Mouse (Mus musculus) midbrain, embryonic 12.5 days (tissue): ENCODE data around the gene Pmepa1. TPM values are rescaled to one million over a fixed set of nuclear protein-coding genes. Genes with fewer than 3 reads are reported as not detected.
A peak's percentile ranks its signal among the peaks of the same experiment; 100 is the strongest.

Experiments
- ATAC-seq: fragments of 200-750 bp; cut with Nextera tagmentation; 2 replicates; pipeline ENCODE4 v1.8.0; 2017; ENCODE audit warnings: low read depth, moderate TSS enrichment, moderate library complexity; ENCODE audit not compliant: low FRiP score
- H3K27ac ChIP-seq: fragments of 300-500 bp; sonication (generic); replicated peaks from 2 replicates; pipeline ENCODE4 v1.5.1; 2016; ENCODE audit warnings: mild to moderate bottlenecking
- H3K27me3 ChIP-seq: fragments of 300-500 bp; sonication (generic); 2 replicates; pipeline ENCODE4 v1.6.1; 2016; ENCODE audit warnings: mild to moderate bottlenecking
- H3K36me3 ChIP-seq: fragments of 300-500 bp; sonication (generic); 2 replicates; pipeline ENCODE4 v1.6.1; 2016
- H3K4me1 ChIP-seq: fragments of 300-500 bp; sonication (generic); 2 replicates; pipeline ENCODE4 v1.6.1; 2016
- H3K4me2 ChIP-seq: fragments of 300-500 bp; sonication (generic); replicated peaks from 2 replicates; pipeline ENCODE4 v1.6.1; 2016; ENCODE audit warnings: mild to moderate bottlenecking, moderate library complexity
- H3K4me3 ChIP-seq: fragments of 300-500 bp; sonication (generic); 2 replicates; pipeline ENCODE4 v1.5.1; 2016; ENCODE audit warnings: mild to moderate bottlenecking
- H3K9ac ChIP-seq: fragments of 300-500 bp; sonication (generic); replicated peaks from 2 replicates; pipeline ENCODE4 v1.6.1; 2016; ENCODE audit warnings: mild to moderate bottlenecking, moderate library complexity
- H3K9me3 ChIP-seq: fragments of 300-500 bp; sonication (generic); 2 replicates; pipeline ENCODE4 v1.6.1; 2016; ENCODE audit warnings: mild to moderate bottlenecking
- WGBS: fragments of 180-500 bp; shearing (Covaris S2); methylation state at CpG from one replicate; pipeline ENCODE4 v1.1.7; 2016; 5-methylcytosine and 5-hydroxymethylcytosine counted together
- polyA plus RNA-seq: library from polyadenylated mRNA; unstranded; fragments of >200 nt; fragmentation: Nextera tagmentation; extraction: Ambion mirVana; gene quantifications from 2 replicates; pipeline ENCODE4 v1.2.1, GENCODE M21; 2016

Pmepa1 gene
- 4.6 and 4.8 TPM in 2 replicates for polyA plus RNA-seq

DNA sequence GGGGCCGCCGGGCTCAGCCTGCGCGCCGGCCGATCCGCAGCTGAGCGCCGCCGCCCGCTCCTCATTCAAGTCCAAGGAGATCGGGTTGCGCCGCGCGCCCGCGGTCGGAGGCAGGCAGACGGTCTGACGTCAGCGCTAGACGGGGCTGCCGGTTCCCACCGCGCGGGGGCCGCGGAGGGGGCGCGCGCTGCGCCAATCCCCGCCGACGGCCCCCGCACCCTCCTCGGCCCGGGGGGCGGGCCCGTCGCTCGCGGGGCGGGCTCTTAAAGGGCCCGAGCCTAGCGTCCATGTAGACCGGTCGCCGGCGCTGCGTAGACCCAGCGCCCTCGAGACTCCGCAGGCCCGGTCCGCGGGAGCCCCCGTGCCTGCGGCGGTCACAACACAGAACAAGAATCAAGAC lies at the start of gene Pmepa1:
Gene Pmepa1 (minus strand): TSS at position 125 of the 400 bp plus-strand sequence.
- WGBS: 0% methylated on average over 36 of the region's 61 CpGs
- Histone ChIP-seq H3K27me3 (peaks cover 51% of the 10 kb centered on the region), H3K9ac (peak within 1 kb of the TSS; percentile 97), H3K27ac (peak within 1 kb of the TSS; percentile 81), H3K9me3 (no peaks in the 10 kb centered on the region), H3K36me3 (no peaks in the 10 kb centered on the region), H3K4me2 (peak within 1 kb of the TSS; percentile 80), H3K4me1 (peaks cover 42% of the 10 kb centered on the region), H3K4me3 (peak within 1 kb of the TSS; percentile 93)
- ATAC-seq: peak; percentile 95

DNA sequence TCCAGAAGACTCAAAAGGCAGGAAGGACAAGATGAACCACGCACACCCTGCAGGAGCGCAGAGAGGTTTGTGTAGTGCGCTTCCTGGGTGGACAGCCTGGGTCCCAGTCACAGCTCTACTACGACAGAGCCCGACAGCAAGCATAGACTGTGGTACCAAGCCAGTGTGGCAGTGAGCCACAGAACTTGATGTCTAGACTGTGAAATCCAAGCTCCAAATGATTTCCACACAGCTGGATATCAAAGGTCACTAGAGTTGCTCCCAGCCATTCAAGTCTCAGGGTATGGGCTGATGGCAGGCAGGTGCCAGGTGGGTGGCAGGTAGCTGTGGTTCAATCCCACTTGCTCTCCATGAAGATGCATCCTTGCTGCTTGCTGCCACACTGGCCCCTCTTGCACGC lies 45.4 kb upstream of the Pmepa1 start:
- Histone ChIP-seq H3K4me1 (no peaks in the 10 kb centered on the region), H3K4me2 (no peak overlapping the region), H3K4me3 (no peak overlapping the region), H3K27me3 (no peaks in the 10 kb centered on the region), H3K9me3 (no peaks in the 10 kb centered on the region), H3K36me3 (no peaks in the 10 kb centered on the region), H3K9ac (no peak overlapping the region), H3K27ac (no peak overlapping the region)
- 92% methylated on average over 6 of the region's 6 CpGs for WGBS
- no peak for ATAC-seq

DNA sequence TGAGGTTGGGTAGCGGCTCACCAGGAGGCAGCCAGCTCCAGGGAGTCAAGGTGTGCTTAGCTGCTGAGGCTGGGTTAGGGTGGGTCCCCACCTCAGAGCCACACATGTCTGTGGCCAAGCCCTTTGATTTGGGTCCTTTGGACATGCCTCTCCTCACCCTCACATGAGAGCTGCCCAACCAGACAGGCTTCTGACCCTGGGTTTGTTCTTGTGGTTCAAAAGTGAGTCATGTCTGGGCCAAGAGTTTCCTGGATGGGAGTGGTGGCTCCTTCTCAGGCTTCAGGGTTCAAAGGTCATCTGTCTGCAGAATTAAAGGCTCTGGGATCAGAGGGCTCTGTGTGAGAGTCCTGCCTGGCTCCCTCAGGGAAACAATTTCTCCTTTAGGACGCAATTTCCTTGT lies 44.9 kb upstream of the Pmepa1 start:
- no peak overlapping the region for H3K4me2 ChIP-seq
- H3K27ac ChIP-seq: no peak overlapping the region
- 79% methylated on average over 2 of the region's 2 CpGs for WGBS
- no peak overlapping the region for H3K9ac ChIP-seq
- H3K9me3 ChIP-seq: no peaks in the 10 kb centered on the region
- no peaks in the 10 kb centered on the region for H3K36me3 ChIP-seq
- H3K4me3 ChIP-seq: no peak overlapping the region
- H3K27me3 ChIP-seq: no peaks in the 10 kb centered on the region
- ATAC-seq: no peak
- H3K4me1 ChIP-seq: no peaks in the 10 kb centered on the region

DNA sequence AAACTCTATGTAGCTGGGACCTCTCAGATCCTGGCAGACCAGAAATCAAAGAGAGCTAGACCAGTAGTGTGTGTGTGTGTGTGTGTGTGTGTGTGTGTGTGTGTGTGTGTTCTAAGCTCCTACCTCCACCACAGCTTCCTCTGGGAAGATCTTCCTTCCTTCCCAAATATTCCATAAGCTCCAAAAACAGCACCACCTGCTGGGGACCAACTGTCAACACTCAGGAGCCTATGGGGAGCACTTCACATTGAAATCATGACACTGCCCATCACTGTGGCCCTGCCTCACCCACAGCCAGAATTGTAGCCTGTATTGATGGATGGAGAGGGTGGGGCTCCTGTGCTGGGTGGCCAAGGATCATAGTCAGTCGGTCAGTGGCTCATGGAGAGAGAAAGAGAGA lies 38.0 kb upstream of the Pmepa1 start:
- WGBS: no CpG with 5 or more reads among the region's 1 CpGs
- Histone ChIP-seq H3K4me3 (no peak overlapping the region), H3K36me3 (no peaks in the 10 kb centered on the region), H3K27me3 (peaks cover 4% of the 10 kb centered on the region; the same call in 1 of the 2 replicates), H3K9me3 (no peaks in the 10 kb centered on the region), H3K4me2 (no peak overlapping the region), H3K27ac (no peak overlapping the region), H3K4me1 (no peaks in the 10 kb centered on the region), H3K9ac (no peak overlapping the region)
- no peak for ATAC-seq

DNA sequence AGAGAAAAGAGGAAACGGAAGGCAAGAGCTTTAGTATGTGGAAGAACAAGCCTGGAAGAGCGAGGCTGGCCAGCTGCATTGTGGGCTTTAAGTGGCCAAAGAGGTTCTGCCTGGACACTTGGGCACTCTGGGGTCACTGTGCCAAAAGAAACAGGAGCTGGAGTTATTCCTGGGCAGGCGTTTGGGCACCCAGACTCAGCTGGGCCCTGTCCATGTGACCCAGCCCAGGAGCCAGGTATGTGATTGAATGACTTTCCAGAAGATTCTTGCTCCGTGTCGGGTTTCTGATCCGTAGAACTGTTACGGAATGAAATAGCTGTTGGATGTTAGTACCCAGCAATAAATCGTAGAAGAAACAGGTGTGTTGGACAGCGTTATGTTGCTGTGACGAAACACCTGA lies 32.2 kb upstream of the Pmepa1 start:
- ATAC-seq: no peak
- Histone ChIP-seq H3K36me3 (no peaks in the 10 kb centered on the region), H3K9ac (no peak overlapping the region), H3K4me1 (peaks cover 16% of the 10 kb centered on the region), H3K9me3 (no peaks in the 10 kb centered on the region), H3K27ac (no peak overlapping the region), H3K4me3 (no peak overlapping the region), H3K4me2 (no peak overlapping the region), H3K27me3 (peaks cover 31% of the 10 kb centered on the region)
- WGBS: 92% methylated on average over 10 of the region's 10 CpGs

DNA sequence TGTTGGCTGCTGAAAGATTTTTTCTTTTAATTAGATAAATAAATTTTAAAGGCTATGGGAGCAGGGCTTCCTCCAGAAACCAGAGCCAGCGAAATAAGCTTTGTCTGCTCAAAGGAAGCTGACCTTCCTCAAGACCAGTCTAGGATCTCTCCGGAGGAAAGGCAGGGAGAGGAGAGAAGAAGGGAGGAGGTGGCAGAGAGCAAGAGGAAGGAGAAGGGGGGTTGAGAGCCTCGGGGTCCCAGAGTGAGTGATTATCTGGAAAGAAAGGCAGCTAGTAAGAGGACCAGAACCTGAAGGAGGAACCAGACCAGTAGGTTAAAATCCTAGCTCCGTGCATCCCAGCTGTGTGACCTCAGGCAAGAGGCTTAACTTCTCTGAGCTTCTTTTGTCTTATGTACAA lies 31.7 kb upstream of the Pmepa1 start:
- 0 out of 2 replicates have a peak overlapping the region, but pooled peaks have one; percentile 10 for H3K4me3 ChIP-seq
- peak overlapping the region; percentile 33 for H3K4me2 ChIP-seq
- 14% methylated on average over 4 of the region's 4 CpGs for WGBS
- peak; percentile 32 for ATAC-seq
- no peak overlapping the region; the same call in 1 of the 2 replicates for H3K27ac ChIP-seq
- H3K4me1 ChIP-seq: peaks cover 16% of the 10 kb centered on the region
- peaks cover 31% of the 10 kb centered on the region for H3K27me3 ChIP-seq
- no peaks in the 10 kb centered on the region for H3K9me3 ChIP-seq
- H3K36me3 ChIP-seq: no peaks in the 10 kb centered on the region
- no peak overlapping the region for H3K9ac ChIP-seq

DNA sequence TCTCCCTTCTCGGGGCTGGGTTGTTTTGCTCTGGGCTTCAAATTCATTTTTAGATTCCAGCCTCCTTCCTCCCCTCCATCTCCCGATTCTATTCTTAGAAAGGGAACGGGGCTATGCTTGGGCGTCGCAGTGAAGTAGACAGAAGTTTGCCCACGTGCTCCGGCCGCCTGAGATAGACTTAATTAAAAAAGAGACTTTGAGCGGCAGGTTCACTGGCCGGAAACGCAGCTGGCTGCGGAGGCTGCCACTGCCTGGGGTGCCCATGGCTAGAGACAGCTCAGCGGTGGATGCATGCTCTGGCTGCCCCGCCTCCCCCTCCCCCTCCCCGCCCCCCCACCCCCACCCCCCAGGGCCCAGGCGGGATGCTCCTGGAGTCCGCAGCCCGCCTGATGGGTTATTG lies 31.2 kb upstream of the Pmepa1 start:
- H3K4me2 ChIP-seq: peak overlapping the region; percentile 33
- peak; percentile 86 for ATAC-seq
- no peaks in the 10 kb centered on the region for H3K36me3 ChIP-seq
- no peaks in the 10 kb centered on the region for H3K9me3 ChIP-seq
- WGBS: 2% methylated on average over 13 of the region's 18 CpGs
- no peak overlapping the region for H3K9ac ChIP-seq
- peaks cover 16% of the 10 kb centered on the region for H3K4me1 ChIP-seq
- H3K27me3 ChIP-seq: peaks cover 31% of the 10 kb centered on the region
- peak overlapping the region; percentile 49 for H3K27ac ChIP-seq
- H3K4me3 ChIP-seq: 0 out of 2 replicates have a peak overlapping the region, but pooled peaks have one; percentile 10

DNA sequence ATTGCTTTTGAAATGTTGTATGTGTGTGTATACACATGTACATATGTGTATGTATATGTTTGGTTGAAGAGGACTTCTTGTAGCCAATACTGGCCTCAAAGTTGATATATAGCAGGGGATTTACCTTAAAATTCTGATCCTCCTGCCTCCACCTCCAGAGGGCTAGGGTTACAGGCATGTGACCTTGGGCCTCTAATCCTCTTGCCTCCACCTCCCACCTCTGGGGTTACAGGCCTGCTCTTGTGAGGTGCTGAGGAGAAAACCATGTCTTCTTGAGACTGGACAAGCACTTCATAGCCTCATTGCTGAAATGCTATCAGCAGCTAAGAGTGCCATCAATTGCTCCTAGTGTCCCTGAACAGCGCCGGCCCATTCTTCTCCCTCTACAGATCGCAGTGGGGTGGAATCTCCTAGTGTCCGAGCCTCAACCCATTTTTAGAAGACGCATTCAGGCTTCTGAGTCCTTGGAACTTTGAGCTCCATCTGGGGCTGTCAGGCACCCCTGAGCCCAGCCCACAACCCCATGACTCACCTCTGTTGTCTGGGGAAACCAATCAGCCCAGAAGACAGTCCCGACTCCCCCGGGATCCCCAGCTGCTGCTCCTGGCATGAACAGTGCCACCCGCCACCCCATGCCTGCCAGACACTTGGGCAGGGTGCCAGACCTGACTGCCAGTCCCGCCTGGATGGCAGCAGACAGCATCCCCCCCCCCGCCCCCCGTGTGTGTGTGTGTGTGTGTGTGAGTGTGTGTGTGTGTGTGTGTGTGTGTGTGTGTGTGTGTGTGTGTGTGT lies 30.6 kb upstream of the Pmepa1 start:
- Histone ChIP-seq H3K36me3 (no peaks in the 10 kb centered on the region), H3K9me3 (no peaks in the 10 kb centered on the region)

DNA sequence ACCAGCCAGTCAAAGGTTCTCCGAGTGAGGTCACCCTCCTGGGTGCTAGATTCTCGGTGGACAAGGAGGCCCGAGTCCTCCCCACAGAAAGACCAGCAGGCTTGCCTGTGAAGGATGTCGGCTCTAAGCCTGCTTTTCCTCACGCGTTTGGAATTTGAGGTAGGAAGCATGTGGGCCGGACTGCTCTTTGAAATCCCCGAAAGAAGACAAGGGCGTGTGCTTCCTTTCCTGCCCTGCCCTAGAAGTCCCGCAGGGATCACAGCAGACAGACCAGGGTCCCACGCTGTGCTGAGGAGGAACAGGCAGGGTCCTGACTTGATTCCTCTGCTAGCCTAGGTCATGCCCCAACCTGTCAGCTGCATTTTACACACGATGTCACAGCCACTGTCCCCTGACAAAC lies 28.7 kb upstream of the Pmepa1 start:
- Histone ChIP-seq H3K4me3 (no peak overlapping the region), H3K36me3 (no peaks in the 10 kb centered on the region), H3K9me3 (no peaks in the 10 kb centered on the region), H3K27ac (no peak overlapping the region), H3K4me1 (peaks cover 16% of the 10 kb centered on the region), H3K4me2 (no peak overlapping the region), H3K27me3 (peaks cover 31% of the 10 kb centered on the region), H3K9ac (no peak overlapping the region)
- 57% methylated on average over 12 of the region's 12 CpGs for WGBS
- ATAC-seq: no peak

More for the DNA sequence above, 30.6 kb upstream of the Pmepa1 start:
- H3K4me3 ChIP-seq: 0 out of 2 replicates have a peak overlapping the region, but pooled peaks have one; percentile 10
- 46% methylated on average over 11 of the region's 11 CpGs for WGBS
- H3K27ac ChIP-seq: peak overlapping the region; percentile 49; the same call in 1 of the 2 replicates
- H3K9ac ChIP-seq: no peak overlapping the region
- H3K4me1 ChIP-seq: peaks cover 16% of the 10 kb centered on the region
- H3K4me2 ChIP-seq: peak overlapping the region; percentile 33
- ATAC-seq: peak; percentile 70; the same call in 1 of the 2 replicates
- peaks cover 31% of the 10 kb centered on the region for H3K27me3 ChIP-seq

DNA sequence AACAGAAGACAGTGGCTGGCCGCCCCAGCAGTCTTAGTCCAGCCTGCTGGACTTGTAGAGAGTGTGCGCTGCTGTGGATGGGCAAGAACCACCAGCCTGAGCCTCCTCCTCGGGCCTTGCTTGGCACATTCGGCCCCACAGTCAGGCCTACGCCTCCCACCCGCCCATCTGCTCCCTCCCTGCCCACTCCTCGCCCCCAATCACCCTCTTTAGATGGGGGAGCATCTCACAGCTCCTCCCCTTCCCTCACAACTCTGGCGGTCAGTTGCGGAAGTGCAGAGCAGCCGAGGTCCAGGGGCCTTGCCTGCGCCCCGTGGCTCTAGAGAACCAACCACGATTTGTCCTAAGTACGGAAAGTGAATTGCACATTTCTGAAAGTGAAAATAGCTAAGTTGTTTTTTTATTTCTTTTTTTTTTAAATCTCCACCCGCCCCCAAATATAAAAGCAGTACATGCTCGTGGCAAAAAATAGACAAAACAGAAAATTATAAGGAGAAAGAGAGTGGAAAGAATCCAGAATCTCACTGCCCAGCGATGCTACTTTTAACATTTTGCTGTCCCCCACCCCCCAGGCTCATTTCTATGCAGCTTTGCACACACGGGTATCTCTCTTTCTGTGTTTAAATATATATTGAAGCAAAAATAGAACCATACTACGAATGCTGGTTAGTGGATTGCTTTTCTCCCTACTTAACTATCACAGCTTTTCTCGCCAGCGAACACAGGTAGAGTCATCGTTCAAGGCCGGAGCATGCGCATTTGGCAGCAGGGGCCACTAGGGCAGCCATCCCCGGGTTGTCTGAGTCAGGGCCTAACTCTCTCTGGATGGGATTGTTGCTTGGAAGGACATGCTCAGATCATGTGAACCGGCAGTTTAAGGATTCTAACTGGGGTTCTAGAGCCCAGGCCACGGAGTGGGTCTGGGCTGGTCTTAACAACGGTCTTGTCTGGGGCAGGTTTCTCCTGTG lies 24.6 kb upstream of the Pmepa1 start:
- no peak for ATAC-seq
- no peak overlapping the region for H3K4me2 ChIP-seq
- H3K27me3 ChIP-seq: peaks cover 17% of the 10 kb centered on the region
- H3K27ac ChIP-seq: no peak overlapping the region
- H3K9me3 ChIP-seq: peaks cover 10% of the 10 kb centered on the region
- no peaks in the 10 kb centered on the region for H3K4me1 ChIP-seq
- 74% methylated on average over 28 of the region's 28 CpGs for WGBS
- H3K9ac ChIP-seq: no peak overlapping the region
- no peak overlapping the region for H3K4me3 ChIP-seq
- H3K36me3 ChIP-seq: no peaks in the 10 kb centered on the region

DNA sequence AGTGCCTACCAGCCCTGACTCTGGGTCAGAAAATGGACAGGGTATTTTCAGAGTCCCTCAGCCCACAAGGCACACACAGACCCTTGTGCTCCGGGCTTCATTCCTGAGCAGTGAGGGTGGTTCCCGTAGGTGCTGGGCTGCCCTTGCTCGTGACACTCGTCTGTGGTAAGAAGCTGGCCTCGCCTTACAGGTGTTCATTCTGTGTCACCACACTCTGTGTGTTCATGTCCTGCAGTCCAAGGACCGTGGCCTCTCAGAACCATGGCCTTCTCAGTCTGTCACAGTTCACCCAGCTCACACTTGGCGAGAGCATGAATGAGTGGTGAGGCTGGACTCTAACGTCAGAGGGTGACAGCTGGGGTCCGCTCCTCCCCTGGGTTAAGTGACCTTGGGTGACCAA lies 20.1 kb upstream of the Pmepa1 start:
- Histone ChIP-seq H3K4me1 (no peaks in the 10 kb centered on the region), H3K9ac (no peak overlapping the region), H3K36me3 (no peaks in the 10 kb centered on the region), H3K27ac (no peak overlapping the region), H3K4me2 (no peak overlapping the region), H3K9me3 (peaks cover 10% of the 10 kb centered on the region), H3K27me3 (peaks cover 5% of the 10 kb centered on the region; the same call in 1 of the 2 replicates), H3K4me3 (no peak overlapping the region)
- WGBS: 87% methylated on average over 9 of the region's 9 CpGs
- ATAC-seq: no peak

DNA sequence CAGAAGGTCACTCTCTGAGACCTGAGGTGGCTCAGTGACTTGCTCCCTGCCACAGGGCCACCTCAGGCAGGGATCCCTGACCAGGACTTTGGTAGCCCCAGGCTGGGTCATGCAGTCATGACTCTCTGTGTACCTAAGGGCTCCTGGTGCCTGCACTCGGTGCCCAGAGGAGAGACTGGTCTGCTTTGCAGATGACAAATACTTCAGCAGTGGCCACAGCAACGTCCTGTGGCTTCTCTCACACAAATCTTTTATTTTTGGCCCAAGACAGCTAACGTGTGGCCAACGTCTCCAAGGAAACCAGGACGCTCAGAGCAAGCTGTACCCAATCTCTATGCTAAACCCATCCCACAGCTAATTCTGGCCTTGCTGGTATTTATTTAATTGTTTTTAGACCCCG lies 16.7 kb upstream of the Pmepa1 start:
- Histone ChIP-seq H3K4me2 (no peak overlapping the region), H3K4me3 (no peak overlapping the region), H3K9me3 (no peaks in the 10 kb centered on the region), H3K27ac (no peak overlapping the region), H3K4me1 (no peaks in the 10 kb centered on the region), H3K9ac (no peak overlapping the region), H3K36me3 (no peaks in the 10 kb centered on the region), H3K27me3 (peaks cover 5% of the 10 kb centered on the region; the same call in 1 of the 2 replicates)
- ATAC-seq: no peak
- WGBS: 62% methylated on average over 6 of the region's 6 CpGs
